Mouse (Mus musculus): ENCODE results near the gene Clec2e.

Gene Clec2e

DNA sequence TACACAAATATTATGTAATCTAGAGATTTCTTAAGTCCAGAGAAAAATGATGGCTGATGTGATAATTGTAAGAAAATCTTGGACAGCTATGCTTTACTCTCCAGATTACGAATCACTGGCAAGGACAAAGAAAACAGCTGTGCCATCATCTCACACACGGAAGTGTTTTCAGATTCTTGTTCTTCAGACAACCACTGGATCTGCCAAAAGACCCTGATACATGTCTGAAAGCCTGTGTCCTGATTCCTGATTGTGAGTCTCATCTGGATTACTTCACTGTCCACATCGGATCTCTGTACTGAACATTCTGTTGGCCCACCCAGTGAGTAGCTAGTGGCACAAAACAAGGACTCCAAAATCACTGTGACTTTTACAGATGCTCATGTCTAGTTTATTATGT, 44.5 kb downstream of the Clec2e start:
- DNase-seq = no peak

DNA sequence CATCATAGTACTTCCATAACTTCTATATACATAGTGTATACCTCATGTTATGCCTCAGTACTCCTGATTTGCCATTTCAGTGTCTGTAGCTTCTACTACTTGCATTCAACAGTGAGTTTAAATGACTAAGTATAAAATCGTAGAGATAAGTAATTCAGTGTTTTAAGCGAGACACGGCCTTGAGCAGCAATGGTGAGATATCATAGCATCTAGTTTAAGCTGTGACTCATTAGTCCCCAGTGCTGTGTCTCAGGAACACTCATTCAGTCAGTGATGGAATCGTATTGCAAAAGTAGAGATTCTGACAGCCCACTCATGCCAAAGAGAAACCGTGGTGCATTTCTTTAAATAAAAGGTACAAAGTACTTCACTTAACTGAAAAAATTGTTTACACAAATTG, 49.0 kb downstream of the Clec2e start:
- no peak for DNase-seq

DNA sequence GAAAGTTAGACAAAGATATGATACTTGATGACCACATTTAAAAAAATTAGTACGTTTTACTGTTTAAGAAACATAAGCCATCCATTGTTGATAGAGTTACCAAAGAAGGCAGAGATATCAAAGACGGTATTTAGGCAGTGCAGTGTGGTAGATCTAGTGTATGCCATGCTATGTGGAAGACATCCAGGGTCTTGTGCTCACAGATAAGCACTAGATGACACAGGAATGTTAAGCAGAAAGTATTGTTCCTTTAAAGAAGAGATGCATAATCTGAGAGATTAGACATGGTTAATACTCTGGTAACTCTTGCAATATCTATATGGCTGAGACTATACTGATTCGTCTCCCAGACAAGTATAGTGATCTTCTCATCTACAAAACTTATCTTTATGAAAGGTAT, 49.6 kb downstream of the Clec2e start:
- DNase-seq = no peak

DNA sequence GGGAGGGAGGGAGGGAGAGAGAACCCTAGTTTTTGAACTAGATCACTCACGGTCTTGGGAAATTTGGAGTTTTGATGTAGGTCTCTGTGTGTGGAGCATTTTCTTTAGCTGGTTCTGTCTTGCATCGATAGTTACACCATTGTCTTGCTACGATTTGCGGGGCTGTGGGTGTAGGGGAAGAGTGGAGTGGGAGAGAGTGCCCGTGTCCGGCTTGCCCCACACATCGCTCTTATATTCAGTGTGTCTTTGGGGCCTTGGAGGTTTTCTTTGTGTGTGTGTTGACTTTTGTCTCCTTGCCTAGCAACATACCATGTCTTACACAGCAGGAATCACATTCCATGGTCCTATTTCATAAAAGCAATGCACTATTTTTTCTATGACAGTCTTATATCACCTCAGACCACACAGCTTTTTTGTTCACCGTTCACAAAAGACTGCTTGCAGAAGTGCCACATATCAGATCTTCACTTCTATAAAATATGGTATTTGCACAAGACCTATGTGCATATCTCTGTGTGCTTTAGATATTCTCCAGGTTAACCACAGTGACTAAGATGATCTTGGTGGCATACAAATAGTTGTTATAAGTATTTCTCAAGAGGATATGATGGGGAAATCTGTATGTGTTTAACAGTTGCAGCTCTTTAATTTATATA, 51.0 kb downstream of the Clec2e start:
- no peak for DNase-seq

DNA sequence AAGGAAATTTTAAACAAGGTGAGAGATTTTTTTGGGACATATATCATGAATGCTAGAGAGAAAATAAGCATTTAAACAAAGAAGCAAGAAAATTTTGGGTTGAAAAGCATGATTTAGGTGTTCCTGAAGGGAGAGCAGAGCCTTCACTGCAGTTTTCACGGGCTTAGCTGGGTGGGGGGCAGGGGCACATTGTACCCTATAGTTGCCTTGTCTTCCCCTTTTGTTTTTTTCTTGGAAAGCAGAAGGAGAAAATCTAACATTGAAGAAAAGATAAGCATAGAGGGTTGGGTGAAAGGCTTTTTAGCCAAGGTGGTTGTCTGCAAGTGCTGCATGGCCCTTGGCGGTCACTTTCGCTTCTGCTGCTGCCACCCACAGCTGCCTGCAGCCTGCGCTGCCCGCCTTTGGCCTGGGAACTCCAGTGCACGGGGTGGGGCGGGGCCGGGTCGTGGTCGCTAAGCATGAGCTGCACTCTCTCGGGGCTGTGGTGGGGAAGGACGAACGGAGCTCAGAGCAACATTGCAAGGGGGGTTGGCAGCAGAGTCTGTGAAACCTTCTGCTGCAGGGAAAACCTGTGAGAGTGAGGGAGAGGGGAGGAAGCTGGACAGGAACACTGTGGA, 51.7 kb downstream of the Clec2e start:
- no peak for DNase-seq

DNA sequence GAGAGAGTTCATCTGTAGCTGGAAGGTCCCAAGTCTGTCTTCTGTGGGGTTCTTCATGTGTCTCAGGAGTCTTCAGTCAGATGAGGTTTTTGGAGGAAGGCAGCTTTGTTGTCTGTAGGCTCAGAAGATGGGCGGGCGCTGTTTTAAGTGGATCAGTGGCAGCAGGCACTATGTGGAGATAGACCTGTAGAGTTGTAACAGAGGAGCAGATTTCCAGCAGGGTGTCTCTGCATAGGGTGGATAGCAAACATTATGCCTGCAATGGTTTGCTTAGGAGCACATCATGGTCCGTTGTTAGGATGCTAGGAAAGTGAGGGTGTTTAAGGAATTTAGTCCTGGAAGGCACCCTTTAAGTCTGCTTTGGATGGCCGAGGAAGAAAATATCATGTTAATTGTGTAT, 52.3 kb downstream of the Clec2e start:
- DNase-seq = no peak

DNA sequence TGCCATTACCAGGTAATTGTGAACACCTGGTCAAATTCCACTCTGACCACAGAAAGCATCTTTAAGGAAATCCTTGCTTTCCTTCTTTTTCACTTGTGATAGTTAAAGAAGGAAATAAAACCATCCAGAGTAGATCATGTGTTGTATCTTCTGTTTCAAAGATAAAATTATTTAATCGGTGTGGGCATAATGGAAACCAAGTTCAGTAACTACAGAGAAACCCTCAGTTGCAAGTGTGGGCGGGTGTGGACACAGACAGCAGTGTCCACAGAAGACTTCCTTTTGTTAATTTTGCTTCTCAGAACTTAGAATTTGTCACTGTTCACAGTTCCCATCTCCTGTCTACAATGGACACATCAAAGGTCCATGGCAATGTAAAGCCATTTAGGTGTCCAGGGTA, 55.1 kb downstream of the Clec2e start, which contains the start of gene Klrb1f:
Gene Klrb1f, plus strand, starts transcription at position 301 of the 400 bp plus-strand sequence.
- no peak for DNase-seq

DNA sequence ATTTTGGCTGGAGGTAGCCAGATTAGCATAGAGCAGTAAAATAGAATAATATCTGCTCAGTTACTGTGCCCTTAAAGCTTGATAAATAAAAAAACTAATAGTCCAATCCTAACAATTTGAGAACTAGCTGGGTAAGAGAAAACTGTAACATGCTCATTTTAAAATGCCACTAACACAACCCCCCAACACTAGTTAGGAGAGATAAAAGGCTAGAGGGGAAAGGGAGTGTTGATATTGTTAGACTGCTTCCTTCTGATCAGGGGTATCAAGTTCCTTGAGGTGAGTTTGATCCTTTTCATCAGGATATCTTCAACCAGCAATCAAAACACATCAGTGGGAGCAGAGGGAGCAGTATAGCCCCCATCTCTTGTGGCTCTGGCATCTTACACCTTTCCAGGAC, 58.2 kb downstream of the Clec2e start:
- DNase-seq = no peak

Measured in cerebellum, adult 18-20 months (tissue).